Mouse (Mus musculus) liver, embryonic 12.5 days (tissue): Measurements from ENCODE around the gene 3110001I22Rik. TPM values are rescaled to one million over a fixed set of nuclear protein-coding genes. Genes with fewer than 3 reads are reported as not detected.

Experiments used
- polyA plus RNA-seq: library from polyadenylated mRNA; unstranded; fragments of >200 nt; fragmentation: Nextera tagmentation; extraction: Ambion mirVana; gene quantifications from 2 replicates; pipeline ENCODE4 v1.2.1, GENCODE M21; 2016

Gene 3110001I22Rik
- polyA plus RNA-seq, 1 experiment from 2014 or later, result 3.5 TPM

Other genes with a start within 250 kb of the 3110001I22Rik start
- gene Parn, start 3.8 kb upstream of the 3110001I22Rik start, polyA plus RNA-seq, result 28.1 and 28.5 TPM in 2 replicates
- gene Bfar, start 71 bp upstream of the 3110001I22Rik start, polyA plus RNA-seq, result 17.0 and 17.1 TPM in 2 replicates
- 0.24 and 0.36 TPM in 2 replicates for gene Pla2g10, start 59.1 kb downstream of the 3110001I22Rik start, polyA plus RNA-seq
- gene Rrn3, start 108.8 kb downstream of the 3110001I22Rik start, polyA plus RNA-seq, result 48.7 and 49.8 TPM in 2 replicates
- gene Ntan1, start 146.9 kb downstream of the 3110001I22Rik start, polyA plus RNA-seq, result 51.8 and 58.0 TPM in 2 replicates
- gene Pdxdc1, start 231.2 kb downstream of the 3110001I22Rik start, polyA plus RNA-seq, result 34.1 and 35.5 TPM in 2 replicates
- 1.7 and 2.4 TPM in 2 replicates for gene Mpv17l, start 231.2 kb downstream of the 3110001I22Rik start, polyA plus RNA-seq